Mouse (Mus musculus) hindbrain, embryonic 11.5 days (tissue): Measurements from ENCODE around the gene Ntpcr. TPM values are rescaled to one million over a fixed set of nuclear protein-coding genes. Genes with fewer than 3 reads are reported as not detected.

Experiments
- ATAC-seq: fragments of 200-750 bp; cut with Nextera tagmentation; 2 replicates; pipeline ENCODE4 v1.8.0; 2017; ENCODE audit warnings: mild to moderate bottlenecking, moderate TSS enrichment, moderate library complexity; ENCODE audit not compliant: low FRiP score
- DNase-seq: peaks from one replicate; pipeline ENCODE4 v3.0.0-alpha.2; 2015; ENCODE audit warnings: low spot score
- H3K27ac ChIP-seq: fragments of 300-500 bp; sonication (generic); 2 replicates; pipeline ENCODE4 v1.5.1; 2014; ENCODE audit warnings: mild to moderate bottlenecking, low read depth, low read length
- H3K27me3 ChIP-seq: fragments of 300-500 bp; sonication (generic); 2 replicates; pipeline ENCODE4 v1.6.1; 2014; ENCODE audit warnings: mild to moderate bottlenecking, low read length, moderate library complexity, mixed read lengths; ENCODE audit not compliant: control insufficient read depth, insufficient read depth
- H3K36me3 ChIP-seq: fragments of 300-500 bp; sonication (generic); 2 replicates; pipeline ENCODE4 v1.6.1; 2014; ENCODE audit warnings: mild to moderate bottlenecking, low read length, moderate library complexity, mixed read lengths; ENCODE audit not compliant: control insufficient read depth, insufficient read depth
- H3K4me1 ChIP-seq: fragments of 300-500 bp; sonication (generic); replicated peaks from 2 replicates; pipeline ENCODE4 v1.6.1; 2014; ENCODE audit warnings: low read length, mixed read lengths; ENCODE audit not compliant: control insufficient read depth, insufficient read depth
- H3K4me2 ChIP-seq: fragments of 300-500 bp; sonication (generic); replicated peaks from 2 replicates; pipeline ENCODE4 v1.6.1; 2014; ENCODE audit warnings: mild to moderate bottlenecking, low read depth, low read length
- H3K4me3 ChIP-seq: fragments of 300-500 bp; sonication (generic); 2 replicates; pipeline ENCODE4 v1.5.1; 2014; ENCODE audit warnings: low read depth, low read length
- H3K9ac ChIP-seq: fragments of 300-500 bp; sonication (generic); 2 replicates; pipeline ENCODE4 v1.6.1; 2014; ENCODE audit warnings: low read depth, low read length
- H3K9me3 ChIP-seq: fragments of 300-500 bp; sonication (generic); 2 replicates; pipeline ENCODE4 v1.6.1; 2016; ENCODE audit warnings: low read length; ENCODE audit not compliant: control insufficient read depth
- WGBS: fragments of 180-500 bp; shearing (Covaris S2); extraction: QIAGEN DNeasy Blood & Tissue Kit; methylation state at CpG from one replicate; pipeline ENCODE4 v1.1.7; 2014; 5-methylcytosine and 5-hydroxymethylcytosine counted together
- polyA plus RNA-seq: library from polyadenylated mRNA; unstranded; fragments of >200 nt; fragmentation: Nextera tagmentation; extraction: Ambion mirVana; gene quantifications from 2 replicates; pipeline ENCODE4 v1.2.1, GENCODE M21; 2014

Gene Ntpcr
- polyA plus RNA-seq, 1 experiment from 2014 or later, result 21.5 TPM

- Histone ChIP-seq H3K4me1 (no peaks in the 10 kb centered on the region), H3K4me2 (no peak overlapping the region), H3K4me3 (no peak overlapping the region), H3K27me3 (no peaks in the 10 kb centered on the region), H3K27ac (no peak overlapping the region), H3K36me3 (no peaks in the 10 kb centered on the region), H3K9ac (no peak overlapping the region), H3K9me3 (no peaks in the 10 kb centered on the region)
- DNase-seq, result no peak
- 92% methylated on average over 2 of the region's 2 CpGs for WGBS
- ATAC-seq, result no peak
Measured at GRCm38 (mm10) chr8:125795341-125795740, 65.6 kb downstream of the Ntpcr start.

- Histone ChIP-seq H3K27me3 (no peaks in the 10 kb centered on the region), H3K27ac (no peak overlapping the region), H3K4me2 (no peak overlapping the region), H3K9me3 (no peaks in the 10 kb centered on the region), H3K36me3 (no peaks in the 10 kb centered on the region), H3K9ac (no peak overlapping the region), H3K4me3 (no peak overlapping the region), H3K4me1 (no peaks in the 10 kb centered on the region)
- WGBS, result 79% methylated on average over 2 of the region's 2 CpGs
- DNase-seq, result no peak
- no peak for ATAC-seq
Measured at GRCm38 (mm10) chr8:125796970-125797369, 67.2 kb downstream of the Ntpcr start.

Other genes with a start within 250 kb of the Ntpcr start
- 12.2 and 12.9 TPM in 2 replicates for gene Sipa1l2, start 160.2 kb upstream of the Ntpcr start, polyA plus RNA-seq
- gene Map10, start 60.1 kb upstream of the Ntpcr start, polyA plus RNA-seq, result 7.7 and 9.7 TPM in 2 replicates
- 0.25 and 0.46 TPM in 2 replicates for gene Pcnx2, start 168.4 kb downstream of the Ntpcr start, polyA plus RNA-seq
- 0.08 and 0.14 TPM in 2 replicates for gene Map3k21, start 180.5 kb downstream of the Ntpcr start, polyA plus RNA-seq